Mouse (Mus musculus) hematopoietic multipotent progenitor cell, adult 10-12 weeks (in vitro differentiated cells): Measurements from ENCODE around the gene Bmp2k. TPM values are rescaled to one million over a fixed set of nuclear protein-coding genes. Genes with fewer than 3 reads are reported as not detected.

ENCODE experiments used
- polyA plus RNA-seq: library from polyadenylated mRNA; stranded (reverse); fragments of >175 nt; gene quantifications from 2 replicates; pipeline ENCODE4 v1.2.3, GENCODE M21; 2012; ENCODE audit warnings: low replicate concordance

Gene Bmp2k
- polyA plus RNA-seq = 15.4 and 15.9 TPM in 2 replicates

DNA sequence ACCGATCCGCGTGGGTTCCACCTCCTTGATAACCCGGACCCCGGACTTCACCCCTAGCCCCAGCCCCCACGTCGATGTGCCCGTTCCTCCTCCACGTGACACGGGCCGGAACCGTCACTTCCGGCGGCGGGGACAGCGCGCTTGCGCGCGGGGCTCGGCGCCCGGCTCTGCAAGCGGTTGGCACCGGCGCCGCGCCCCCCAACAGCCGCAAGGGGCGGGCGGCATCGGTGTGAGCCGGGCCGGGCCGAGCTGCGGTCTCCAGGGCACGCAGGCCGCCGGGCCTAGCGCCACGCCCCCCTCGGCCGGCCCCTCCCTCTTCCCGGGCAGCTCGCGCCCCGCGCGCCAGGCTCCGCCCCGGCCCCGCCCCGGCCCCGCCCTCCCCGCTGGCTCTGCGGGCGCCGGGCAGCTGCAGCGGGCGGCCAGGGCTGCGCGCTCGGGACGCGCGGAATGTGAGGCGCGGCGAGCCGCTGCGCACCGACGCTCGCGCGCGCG is at the start of gene Bmp2k:
TSS of gene Bmp2k (plus strand) at position 380 of the 492 bp plus-strand sequence.

DNA sequence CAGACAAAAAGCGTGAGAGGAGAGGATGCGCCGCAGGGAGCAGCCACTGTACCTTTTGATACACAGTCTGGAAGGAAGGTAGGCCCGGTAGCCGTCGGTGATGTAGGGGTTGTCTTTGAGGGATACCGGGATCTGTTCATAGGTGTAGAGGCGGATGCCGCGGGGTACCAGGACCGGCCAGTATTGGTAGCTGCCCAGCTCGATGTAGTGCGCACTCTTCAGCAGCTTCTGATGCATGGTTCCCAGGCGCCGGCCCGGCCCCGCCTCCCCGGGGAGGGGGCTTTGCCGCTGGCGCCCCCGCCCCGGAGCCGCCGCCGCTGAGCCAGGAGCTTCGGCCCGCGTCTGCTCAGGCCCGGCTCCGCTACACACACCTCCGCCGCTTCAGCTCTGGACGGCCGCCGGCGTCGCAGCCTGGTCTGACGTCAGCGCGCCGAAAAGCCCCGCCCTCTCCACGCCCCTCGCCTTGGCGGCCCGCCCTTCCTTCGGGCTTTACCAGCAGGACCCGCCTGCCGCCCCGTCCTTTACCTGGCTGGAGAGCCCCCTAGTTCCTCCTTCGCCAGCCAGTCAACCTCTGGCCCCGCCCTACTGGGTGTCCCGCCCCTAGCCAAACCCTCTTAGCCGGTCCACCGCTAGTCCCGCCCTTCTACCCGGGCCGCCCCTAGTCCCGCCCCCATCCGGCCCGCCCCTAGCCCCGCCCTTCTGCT is 113.9 kb downstream of the Bmp2k start, which contains the start of gene Paqr3:
TSS of gene Paqr3 (minus strand) at position 390 of the 704 bp plus-strand sequence.

Other genes starting within 250 kb of the Bmp2k start
- 0.20 and 0.78 TPM in 2 replicates for gene Anxa3, start 204.3 kb upstream of the Bmp2k start, polyA plus RNA-seq
- gene Paqr3, start 113.9 kb downstream of the Bmp2k start, polyA plus RNA-seq = 0.99 and 1.2 TPM in 2 replicates